Mouse (Mus musculus): ENCODE measurements at regions not wholly inside any gene's neighbourhood (a gene's known extent, or its start where the extent isn't known, plus 50 kb on each side); places are given as distances from the start of the nearest gene placed in this dataset.

GRCm38 (mm10) chr10:66743254-66743653, 352.7 kb upstream of the Jmjd1c start:
- no peak for ATAC-seq (ENCODE audit: insufficient read depth)
- WGBS (ENCODE audit: insufficient replicate concordance) = 71% methylated on average over 6 of the region's 6 CpGs

DNA sequence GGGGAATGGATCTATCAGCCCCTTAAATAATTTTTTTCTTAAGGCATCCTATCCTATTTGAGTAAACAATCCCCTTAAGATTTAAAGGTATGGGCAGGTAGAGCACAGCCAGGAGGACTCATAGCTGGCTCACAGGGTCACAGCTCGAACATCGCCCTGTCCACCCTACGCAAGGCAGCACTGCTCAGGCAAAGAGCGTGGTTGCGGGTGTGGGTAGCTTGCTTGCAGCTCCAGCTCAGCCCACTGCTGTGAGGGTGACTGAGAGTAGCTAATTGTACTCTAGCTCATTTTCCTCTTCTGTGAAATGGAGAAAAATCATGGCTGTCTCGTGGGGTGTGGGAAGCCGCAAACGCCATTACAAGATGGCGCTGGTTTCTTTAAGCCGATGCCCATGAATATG, 350.1 kb upstream of the Jmjd1c start:
- Histone ChIP-seq H3K27ac (no peak overlapping the region), H3K27me3 (ENCODE audit: control insufficient read depth, insufficient read depth, low read length) (no peaks in the 10 kb centered on the region), H3K9ac (replicated peaks) (no peak overlapping the region), H3K4me3 (ENCODE audit: insufficient read depth in 1 of 2, low read depth in 2 of 2, low read length in 2 of 2) (no peak overlapping the region), H3K4me1 (replicated peaks; ENCODE audit: control insufficient read depth in 2 of 2, insufficient read depth in 2 of 2, low read length in 1 of 2) (no peaks in the 10 kb centered on the region), H3K9me3 (ENCODE audit: control insufficient read depth, low read length) (no peaks in the 10 kb centered on the region), H3K4me2 (ENCODE audit: low read depth) (no peak overlapping the region), H3K36me3 (replicated peaks; ENCODE audit: control insufficient read depth, insufficient read depth, low read depth) (no peaks in the 10 kb centered on the region)
- no peak for ATAC-seq (ENCODE audit: insufficient read depth)
- no peak for TF ChIP-seq EP300 (IDR thresholded peaks at IDR 0.05; ENCODE audit: low read depth)
- TF ChIP-seq CTCF (IDR thresholded peaks at IDR 0.05; ENCODE audit: low read depth) = no peak
- WGBS (ENCODE audit: insufficient replicate concordance) = 82% methylated on average over 10 of the region's 10 CpGs
- DNase-seq (ENCODE audit: low read depth in 3 of 3, low spot score in 3 of 3) = no peak

More at GRCm38 (mm10) chr10:66743254-66743653, 352.7 kb upstream of the Jmjd1c start:
- Histone ChIP-seq H3K4me2 (ENCODE audit: low read depth) (no peak overlapping the region), H3K4me3 (ENCODE audit: insufficient read depth in 1 of 2, low read depth in 2 of 2, low read length in 2 of 2) (no peak overlapping the region), H3K4me1 (replicated peaks; ENCODE audit: control insufficient read depth in 2 of 2, insufficient read depth in 2 of 2, low read length in 1 of 2) (no peaks in the 10 kb centered on the region), H3K9me3 (ENCODE audit: control insufficient read depth, low read length) (no peaks in the 10 kb centered on the region), H3K27me3 (ENCODE audit: control insufficient read depth, insufficient read depth, low read length) (no peaks in the 10 kb centered on the region), H3K9ac (replicated peaks) (no peak overlapping the region), H3K27ac (no peak overlapping the region), H3K36me3 (replicated peaks; ENCODE audit: control insufficient read depth, insufficient read depth, low read depth) (no peaks in the 10 kb centered on the region)
- TF ChIP-seq CTCF (IDR thresholded peaks at IDR 0.05; ENCODE audit: low read depth) = no peak
- no peak for TF ChIP-seq EP300 (IDR thresholded peaks at IDR 0.05; ENCODE audit: low read depth)
- no peak for DNase-seq (ENCODE audit: low read depth in 3 of 3, low spot score in 3 of 3)

DNA sequence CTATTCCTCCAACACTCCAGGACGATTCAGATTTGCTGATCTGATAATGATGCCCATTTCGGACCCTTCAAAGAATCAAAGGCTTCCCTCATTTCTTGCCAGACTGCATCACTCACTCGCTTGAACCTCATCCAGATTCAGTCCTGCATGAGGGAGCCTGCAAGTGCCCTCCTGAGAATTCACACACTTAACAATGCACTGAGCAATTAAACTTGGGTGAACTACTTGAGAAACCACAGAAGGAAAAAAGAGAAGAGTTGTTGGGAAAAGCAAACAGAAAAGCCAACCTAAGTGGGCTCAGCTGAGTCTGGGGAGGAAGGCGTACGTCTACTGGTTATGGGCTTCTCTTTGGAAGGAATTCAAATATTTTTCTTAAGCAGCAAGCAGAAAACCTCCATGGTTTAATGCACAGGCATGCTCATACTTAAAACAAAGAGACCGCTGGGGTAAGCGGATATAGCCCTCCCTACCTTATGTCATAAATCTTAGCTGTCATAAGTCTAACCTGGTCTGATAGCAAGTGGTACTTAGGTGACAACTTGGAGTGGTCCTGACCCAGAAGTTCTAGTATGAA, 343.6 kb upstream of the Jmjd1c start:
- DNase-seq (ENCODE audit: low read depth in 3 of 3, low spot score in 3 of 3) = no peak
- Histone ChIP-seq H3K27ac (no peak overlapping the region), H3K36me3 (replicated peaks; ENCODE audit: control insufficient read depth, insufficient read depth, low read depth) (no peaks in the 10 kb centered on the region), H3K4me2 (ENCODE audit: low read depth) (no peak overlapping the region), H3K9ac (replicated peaks) (no peak overlapping the region), H3K27me3 (ENCODE audit: control insufficient read depth, insufficient read depth, low read length) (no peaks in the 10 kb centered on the region), H3K9me3 (ENCODE audit: control insufficient read depth, low read length) (no peaks in the 10 kb centered on the region), H3K4me1 (replicated peaks; ENCODE audit: control insufficient read depth in 2 of 2, insufficient read depth in 2 of 2, low read length in 1 of 2) (no peaks in the 10 kb centered on the region), H3K4me3 (ENCODE audit: insufficient read depth in 1 of 2, low read depth in 2 of 2, low read length in 2 of 2) (no peak overlapping the region)
- TF ChIP-seq CTCF (IDR thresholded peaks at IDR 0.05; ENCODE audit: low read depth) (no peak), EP300 (IDR thresholded peaks at IDR 0.05; ENCODE audit: low read depth) (no peak)
- ATAC-seq (ENCODE audit: insufficient read depth) = no peak
- WGBS (ENCODE audit: insufficient replicate concordance) = 66% methylated on average over 7 of the region's 7 CpGs

- DNase-seq (ENCODE audit: low read depth in 3 of 3, low spot score in 3 of 3) = no peak
These were observed 339.1 kb upstream of the Jmjd1c start for GRCm38 (mm10) chr10:66756866-66757265.

DNA sequence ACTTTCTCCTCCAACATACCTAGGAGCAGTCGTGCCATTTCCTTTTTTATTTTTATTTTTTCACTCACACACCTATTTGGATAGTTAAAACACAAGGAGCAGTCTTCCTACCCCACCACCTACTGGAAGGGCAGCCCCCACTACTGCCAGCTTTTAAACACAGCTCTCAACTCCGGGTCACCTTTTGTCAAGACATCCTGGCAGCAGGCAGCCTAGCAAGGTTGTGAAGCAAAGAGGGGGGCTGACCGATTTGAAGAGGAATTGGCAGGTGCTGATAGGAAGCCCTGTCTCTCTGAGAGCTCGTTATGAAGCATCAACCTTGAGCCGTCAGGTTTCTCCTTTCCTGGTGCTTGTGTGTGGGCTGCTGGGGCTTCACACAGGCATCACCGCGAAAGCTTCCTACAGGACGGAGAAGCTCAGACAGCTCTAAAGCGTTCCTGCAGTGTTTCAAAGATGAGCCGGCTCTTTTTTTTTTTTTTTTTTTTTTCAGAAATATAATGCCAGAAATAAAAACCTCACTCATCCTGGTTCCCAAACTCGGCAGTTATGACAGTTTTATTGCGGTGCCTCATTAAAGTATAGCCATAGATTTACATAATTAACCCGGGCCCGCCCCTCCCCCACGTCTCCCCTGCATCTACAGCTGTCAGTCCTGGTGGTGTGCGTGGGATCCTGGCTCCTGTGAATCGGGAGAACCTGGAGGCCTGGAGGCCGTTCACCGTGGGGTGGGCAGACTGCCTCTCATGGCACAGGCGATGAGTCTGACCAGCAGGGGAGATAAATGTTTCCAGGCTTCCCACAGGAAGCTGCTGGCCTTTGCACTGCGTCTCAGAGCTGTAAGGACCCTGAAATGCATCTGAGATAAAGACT, 325.5 kb upstream of the Jmjd1c start:
- Histone ChIP-seq H3K27me3 (ENCODE audit: control insufficient read depth, insufficient read depth, low read length) (no peaks in the 10 kb centered on the region), H3K36me3 (replicated peaks; ENCODE audit: control insufficient read depth, insufficient read depth, low read depth) (no peaks in the 10 kb centered on the region), H3K4me1 (replicated peaks; ENCODE audit: control insufficient read depth in 2 of 2, insufficient read depth in 2 of 2, low read length in 1 of 2) (no peaks in the 10 kb centered on the region), H3K9me3 (ENCODE audit: control insufficient read depth, low read length) (peaks cover 3% of the 10 kb centered on the region; the same call in 1 of the 2 replicates), H3K9ac (replicated peaks) (no peak overlapping the region), H3K4me2 (ENCODE audit: low read depth) (no peak overlapping the region), H3K4me3 (ENCODE audit: insufficient read depth in 1 of 2, low read depth in 2 of 2, low read length in 2 of 2) (no peak overlapping the region), H3K27ac (no peak overlapping the region)
- DNase-seq (ENCODE audit: low read depth in 3 of 3, low spot score in 3 of 3) (no peak), ATAC-seq (ENCODE audit: insufficient read depth) (no peak)
- TF ChIP-seq CTCF (IDR thresholded peaks at IDR 0.05; ENCODE audit: low read depth) (no peak), EP300 (IDR thresholded peaks at IDR 0.05; ENCODE audit: low read depth) (no peak)
- 39% methylated on average over 21 of the region's 21 CpGs for WGBS (ENCODE audit: insufficient replicate concordance)

More at GRCm38 (mm10) chr10:66756866-66757265, 339.1 kb upstream of the Jmjd1c start:
- no peak overlapping the region for H3K9ac ChIP-seq (replicated peaks)
- ATAC-seq (ENCODE audit: insufficient read depth) = no peak
- TF ChIP-seq CTCF (IDR thresholded peaks at IDR 0.05; ENCODE audit: low read depth) (no peak), EP300 (IDR thresholded peaks at IDR 0.05; ENCODE audit: low read depth) (no peak)
- H3K4me3 ChIP-seq (ENCODE audit: insufficient read depth in 1 of 2, low read depth in 2 of 2, low read length in 2 of 2) = no peak overlapping the region
- no peaks in the 10 kb centered on the region for H3K9me3 ChIP-seq (ENCODE audit: control insufficient read depth, low read length)
- WGBS (ENCODE audit: insufficient replicate concordance) = 72% methylated on average over 4 of the region's 4 CpGs
- H3K4me2 ChIP-seq (ENCODE audit: low read depth) = no peak overlapping the region
- no peaks in the 10 kb centered on the region for H3K27me3 ChIP-seq (ENCODE audit: control insufficient read depth, insufficient read depth, low read length)
- no peaks in the 10 kb centered on the region for H3K36me3 ChIP-seq (replicated peaks; ENCODE audit: control insufficient read depth, insufficient read depth, low read depth)
- H3K4me1 ChIP-seq (replicated peaks; ENCODE audit: control insufficient read depth in 2 of 2, insufficient read depth in 2 of 2, low read length in 1 of 2) = no peaks in the 10 kb centered on the region
- no peak overlapping the region for H3K27ac ChIP-seq

All from liver, embryonic 14.5 days (tissue).